Mouse (Mus musculus) midbrain, embryonic 13.5 days (tissue): Measurements from ENCODE around the gene Guk1. TPM values are rescaled to one million over a fixed set of nuclear protein-coding genes. Genes with fewer than 3 reads are reported as not detected.
A peak's percentile ranks its signal among the peaks of the same experiment; 100 is the strongest.

Experiments used
- ATAC-seq: fragments of 200-750 bp; cut with Nextera tagmentation; 2 replicates; pipeline ENCODE4 v1.8.0; 2017; ENCODE audit warnings: mild to moderate bottlenecking, moderate TSS enrichment, moderate library complexity
- H3K27ac ChIP-seq: fragments of 300-500 bp; sonication (generic); 2 replicates; pipeline ENCODE4 v1.5.1; 2015; ENCODE audit warnings: inconsistent platforms, mild to moderate bottlenecking, moderate library complexity
- H3K27me3 ChIP-seq: fragments of 300-500 bp; sonication (generic); 2 replicates; pipeline ENCODE4 v1.6.1; 2015; ENCODE audit warnings: mild to moderate bottlenecking, inconsistent platforms
- H3K36me3 ChIP-seq: fragments of 300-500 bp; sonication (generic); 2 replicates; pipeline ENCODE4 v1.6.1; 2015; ENCODE audit warnings: mild to moderate bottlenecking, inconsistent platforms
- H3K4me1 ChIP-seq: fragments of 300-500 bp; sonication (generic); replicated peaks from 2 replicates; pipeline ENCODE4 v1.6.1; 2015; ENCODE audit warnings: inconsistent platforms
- H3K4me2 ChIP-seq: fragments of 300-500 bp; sonication (generic); replicated peaks from 2 replicates; pipeline ENCODE4 v1.6.1; 2015; ENCODE audit warnings: moderate library complexity, mild to moderate bottlenecking, inconsistent platforms
- H3K4me3 ChIP-seq: fragments of 300-500 bp; sonication (generic); replicated peaks from 2 replicates; pipeline ENCODE4 v1.5.1; 2015; ENCODE audit warnings: mild to moderate bottlenecking, inconsistent platforms
- H3K9ac ChIP-seq: fragments of 300-500 bp; sonication (generic); replicated peaks from 2 replicates; pipeline ENCODE4 v1.6.1; 2015; ENCODE audit warnings: mild to moderate bottlenecking, inconsistent platforms
- H3K9me3 ChIP-seq: fragments of 300-500 bp; sonication (generic); 2 replicates; pipeline ENCODE4 v1.6.1; 2016; ENCODE audit warnings: mild to moderate bottlenecking, inconsistent platforms
- WGBS: fragments of 180-500 bp; shearing (Covaris S2); methylation state at CpG from one replicate; pipeline ENCODE4 v1.1.7; 2015; 5-methylcytosine and 5-hydroxymethylcytosine counted together
- polyA plus RNA-seq: library from polyadenylated mRNA; unstranded; fragments of >200 nt; fragmentation: Nextera tagmentation; extraction: Ambion mirVana; gene quantifications from 2 replicates; pipeline ENCODE4 v1.2.1, GENCODE M21; 2015

Gene Guk1
- polyA plus RNA-seq, 1 experiment from 2014 or later, result 159 TPM

DNA sequence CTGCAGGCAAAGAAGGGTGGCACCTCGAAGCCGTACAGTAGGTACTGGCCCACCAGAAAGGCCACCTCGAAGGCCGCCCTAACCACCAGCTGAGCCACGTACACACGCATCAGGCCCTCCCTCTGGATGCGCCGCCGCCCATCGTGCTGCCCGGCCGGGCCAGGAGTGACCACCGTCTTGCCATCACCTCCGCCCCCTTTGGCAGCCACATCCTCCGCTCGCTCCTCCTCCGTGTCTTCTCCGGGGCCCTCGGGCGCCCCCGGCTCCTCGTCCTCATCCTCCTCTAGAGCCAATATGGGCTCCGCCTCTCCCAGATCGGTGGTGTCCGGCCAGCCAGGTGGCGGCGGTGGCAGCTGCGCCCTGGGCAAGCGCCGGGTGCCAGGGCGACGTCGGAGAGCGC lies 15.1 kb downstream of the Guk1 start:
- 10% methylated on average over 34 of the region's 34 CpGs for WGBS
- Histone ChIP-seq H3K4me3 (no peak overlapping the region), H3K36me3 (no peaks in the 10 kb centered on the region), H3K27ac (no peak overlapping the region), H3K4me2 (0 out of 2 replicates have a peak overlapping the region, but pooled peaks have one; percentile 2), H3K4me1 (0 out of 2 replicates have a peak, but pooled peaks cover 4% of the 10 kb centered on the region), H3K9me3 (no peaks in the 10 kb centered on the region), H3K9ac (no peak overlapping the region), H3K27me3 (peaks cover 72% of the 10 kb centered on the region)
- no peak for ATAC-seq

DNA sequence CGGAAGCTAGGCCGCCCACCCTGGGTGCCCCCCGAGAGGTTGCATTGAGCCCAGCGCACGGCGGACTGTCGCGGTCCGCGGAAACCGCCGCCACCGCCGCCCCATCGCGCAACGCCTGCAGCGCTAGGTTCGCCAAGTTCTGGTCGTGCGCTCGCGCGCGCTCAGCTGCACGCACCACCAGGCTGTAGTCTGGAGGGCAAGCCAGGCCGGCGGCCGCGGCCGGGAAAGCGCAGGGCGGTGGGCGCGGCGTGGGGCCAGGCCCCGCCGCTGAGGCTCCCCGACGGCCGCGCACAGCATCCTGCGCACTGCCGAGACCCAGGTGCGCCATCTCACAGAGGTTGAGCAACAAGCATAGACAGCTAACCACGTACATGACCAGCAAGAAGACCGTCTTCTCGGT lies 15.5 kb downstream of the Guk1 start:
- 0 out of 2 replicates have a peak overlapping the region, but pooled peaks have one; percentile 2 for H3K4me2 ChIP-seq
- 4% methylated on average over 46 of the region's 48 CpGs for WGBS
- H3K27me3 ChIP-seq, result peaks cover 70% of the 10 kb centered on the region
- ATAC-seq, result no peak
- H3K9me3 ChIP-seq, result no peaks in the 10 kb centered on the region
- H3K27ac ChIP-seq, result no peak overlapping the region
- 0 out of 2 replicates have a peak, but pooled peaks cover 4% of the 10 kb centered on the region for H3K4me1 ChIP-seq
- H3K9ac ChIP-seq, result no peak overlapping the region
- no peak overlapping the region; the same call in 1 of the 2 replicates for H3K4me3 ChIP-seq
- no peaks in the 10 kb centered on the region for H3K36me3 ChIP-seq

DNA sequence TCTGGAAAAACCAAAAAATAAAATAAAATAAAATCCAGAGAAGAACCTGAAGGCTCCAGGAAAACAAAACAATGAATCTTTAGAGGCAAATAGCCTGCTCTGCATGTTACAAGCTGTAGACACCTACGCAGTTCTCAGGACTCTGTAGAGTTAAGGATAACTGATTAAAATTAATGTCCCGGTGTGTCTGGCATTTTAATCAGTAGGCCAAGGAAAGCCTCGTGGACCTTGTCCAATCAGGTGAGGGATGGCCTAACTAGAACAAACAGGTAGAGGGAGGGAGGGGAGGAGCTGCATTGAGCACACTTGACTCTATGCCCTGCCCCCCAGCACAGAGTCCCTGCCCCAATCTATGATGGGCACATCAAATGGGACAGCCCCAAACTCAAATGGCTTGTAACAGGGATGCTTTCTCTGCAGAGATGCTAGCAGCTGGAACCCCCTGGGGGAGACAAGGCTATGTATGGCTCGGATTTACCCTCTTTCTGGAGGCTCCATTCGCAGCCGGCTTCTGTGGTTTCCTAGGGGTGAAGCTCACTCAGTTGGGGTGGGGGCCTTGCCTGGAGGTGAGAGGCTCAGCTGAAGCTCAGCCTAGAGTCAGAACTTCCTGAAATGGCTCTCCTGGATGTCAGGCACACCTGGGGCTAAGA lies 17.7 kb downstream of the Guk1 start:
- 52% methylated on average over 6 of the region's 6 CpGs for WGBS
- no peaks in the 10 kb centered on the region for H3K9me3 ChIP-seq
- no peak overlapping the region for H3K27ac ChIP-seq
- H3K4me2 ChIP-seq, result no peak overlapping the region
- H3K4me3 ChIP-seq, result no peak overlapping the region
- ATAC-seq, result no peak
- H3K36me3 ChIP-seq, result no peaks in the 10 kb centered on the region
- no peak overlapping the region for H3K9ac ChIP-seq
- H3K4me1 ChIP-seq, result 0 out of 2 replicates have a peak, but pooled peaks cover 4% of the 10 kb centered on the region
- peaks cover 66% of the 10 kb centered on the region for H3K27me3 ChIP-seq

DNA sequence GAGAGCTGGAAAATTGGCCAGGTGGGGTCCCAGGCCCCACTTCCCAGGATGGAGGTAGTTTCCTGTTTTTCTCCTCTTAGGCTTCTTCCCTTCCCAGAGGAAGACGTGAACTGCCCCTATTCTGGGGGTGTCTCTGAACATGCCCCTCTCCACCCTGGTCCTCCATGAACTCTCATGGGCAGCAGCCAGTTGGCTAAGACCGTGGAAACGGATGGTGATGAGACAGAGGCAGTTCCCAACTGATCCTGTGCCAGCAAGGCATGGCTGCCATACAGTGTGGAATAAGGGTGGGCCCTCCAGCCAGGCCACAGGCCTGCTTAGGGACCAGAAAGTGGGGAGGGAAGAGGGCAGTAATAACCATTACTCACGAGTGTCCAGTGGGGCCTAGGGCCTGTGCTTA lies 21.5 kb downstream of the Guk1 start:
- Histone ChIP-seq H3K9ac (no peak overlapping the region), H3K4me3 (no peak overlapping the region), H3K27me3 (peaks cover 28% of the 10 kb centered on the region), H3K4me1 (no peaks in the 10 kb centered on the region), H3K27ac (no peak overlapping the region), H3K4me2 (no peak overlapping the region), H3K9me3 (no peaks in the 10 kb centered on the region), H3K36me3 (no peaks in the 10 kb centered on the region)
- no peak for ATAC-seq
- WGBS, result 78% methylated on average over 4 of the region's 4 CpGs

DNA sequence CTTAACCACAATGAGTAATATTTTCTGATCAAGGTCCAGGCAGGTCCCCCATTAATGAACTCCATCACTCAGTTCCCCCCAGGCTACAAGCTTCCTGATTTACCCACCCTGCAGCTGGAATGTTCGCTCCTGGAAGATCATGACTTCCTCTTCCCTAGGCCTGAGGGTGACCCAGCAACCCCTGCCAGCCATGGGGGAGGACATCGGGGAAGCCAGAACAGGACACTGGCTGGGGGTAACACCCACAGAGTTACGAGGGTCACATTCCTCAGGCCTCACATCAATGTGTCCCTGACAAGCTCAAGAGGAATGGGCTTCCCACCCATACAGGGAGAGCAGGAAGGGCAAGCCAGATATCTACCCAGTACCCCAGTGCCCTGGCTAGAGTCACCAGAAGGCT lies 22.2 kb downstream of the Guk1 start:
- Histone ChIP-seq H3K36me3 (no peaks in the 10 kb centered on the region), H3K27me3 (peaks cover 21% of the 10 kb centered on the region), H3K4me3 (no peak overlapping the region), H3K4me2 (no peak overlapping the region), H3K9me3 (no peaks in the 10 kb centered on the region), H3K9ac (no peak overlapping the region), H3K4me1 (no peaks in the 10 kb centered on the region), H3K27ac (no peak overlapping the region)
- WGBS, result 82% methylated on average over 3 of the region's 3 CpGs
- ATAC-seq, result no peak

DNA sequence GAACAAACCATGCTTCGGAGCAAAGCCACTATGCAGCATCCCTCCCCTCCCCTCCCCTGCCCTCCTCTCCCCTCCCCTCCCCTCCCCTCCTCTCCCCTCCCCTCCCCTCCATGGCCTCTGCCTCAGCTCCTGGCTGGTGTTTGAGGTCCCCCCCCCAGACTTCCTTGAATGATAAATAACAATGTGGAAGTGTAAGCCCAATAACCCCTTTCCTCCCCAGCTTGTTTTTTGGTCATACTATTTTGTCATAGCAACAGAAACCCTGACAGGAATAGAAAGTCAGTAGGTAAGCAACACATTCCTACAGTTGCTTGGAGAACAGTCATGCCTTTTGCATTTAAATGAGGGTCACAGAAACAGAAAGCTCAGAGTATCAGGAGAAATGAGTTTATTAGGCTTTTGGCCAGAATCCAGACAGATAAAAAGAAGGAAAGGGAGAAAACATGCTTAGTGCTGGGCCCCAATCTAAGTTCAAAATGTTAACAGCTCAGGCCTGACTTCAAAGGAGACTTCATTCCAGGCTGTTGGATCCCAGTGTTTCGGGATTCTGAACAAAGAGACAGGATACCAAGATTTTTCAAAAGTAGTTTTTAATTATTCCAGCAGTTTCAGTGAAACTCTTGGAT lies 26.3 kb downstream of the Guk1 start:
- no peak for ATAC-seq
- Histone ChIP-seq H3K4me2 (no peak overlapping the region), H3K9ac (no peak overlapping the region), H3K9me3 (no peaks in the 10 kb centered on the region), H3K27ac (no peak overlapping the region), H3K4me1 (peaks cover 21% of the 10 kb centered on the region), H3K4me3 (no peak overlapping the region), H3K36me3 (no peaks in the 10 kb centered on the region), H3K27me3 (no peaks in the 10 kb centered on the region)
- 50% methylated on average over 2 of the region's 2 CpGs for WGBS

DNA sequence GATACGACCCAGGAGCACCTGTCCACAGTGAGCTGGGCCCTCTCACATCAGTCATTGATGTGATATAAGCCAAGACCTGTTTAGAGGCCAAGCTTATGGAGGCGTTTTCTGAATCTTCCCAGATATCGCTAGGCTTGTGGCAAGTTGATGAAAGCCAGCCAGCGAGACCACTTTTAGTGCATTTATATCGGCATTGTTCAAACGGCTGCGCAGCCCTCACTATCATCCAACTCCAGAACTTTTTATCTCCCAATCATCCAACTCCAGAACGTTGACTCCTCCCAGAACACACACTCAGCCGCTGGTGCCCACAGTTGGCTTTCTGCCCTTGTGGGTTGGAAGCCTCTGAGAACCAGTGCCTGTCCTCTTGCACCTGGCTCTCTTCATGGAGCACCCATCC lies 27.6 kb downstream of the Guk1 start:
- no peaks in the 10 kb centered on the region for H3K27me3 ChIP-seq
- no peaks in the 10 kb centered on the region for H3K9me3 ChIP-seq
- no peak for ATAC-seq
- peak overlapping the region; percentile 57; the same call in 1 of the 2 replicates for H3K4me3 ChIP-seq
- no peak overlapping the region for H3K27ac ChIP-seq
- 86% methylated on average over 9 of the region's 9 CpGs for WGBS
- H3K9ac ChIP-seq, result no peak overlapping the region
- H3K4me2 ChIP-seq, result peak overlapping the region; percentile 69
- peaks cover 21% of the 10 kb centered on the region for H3K4me1 ChIP-seq
- no peaks in the 10 kb centered on the region for H3K36me3 ChIP-seq

DNA sequence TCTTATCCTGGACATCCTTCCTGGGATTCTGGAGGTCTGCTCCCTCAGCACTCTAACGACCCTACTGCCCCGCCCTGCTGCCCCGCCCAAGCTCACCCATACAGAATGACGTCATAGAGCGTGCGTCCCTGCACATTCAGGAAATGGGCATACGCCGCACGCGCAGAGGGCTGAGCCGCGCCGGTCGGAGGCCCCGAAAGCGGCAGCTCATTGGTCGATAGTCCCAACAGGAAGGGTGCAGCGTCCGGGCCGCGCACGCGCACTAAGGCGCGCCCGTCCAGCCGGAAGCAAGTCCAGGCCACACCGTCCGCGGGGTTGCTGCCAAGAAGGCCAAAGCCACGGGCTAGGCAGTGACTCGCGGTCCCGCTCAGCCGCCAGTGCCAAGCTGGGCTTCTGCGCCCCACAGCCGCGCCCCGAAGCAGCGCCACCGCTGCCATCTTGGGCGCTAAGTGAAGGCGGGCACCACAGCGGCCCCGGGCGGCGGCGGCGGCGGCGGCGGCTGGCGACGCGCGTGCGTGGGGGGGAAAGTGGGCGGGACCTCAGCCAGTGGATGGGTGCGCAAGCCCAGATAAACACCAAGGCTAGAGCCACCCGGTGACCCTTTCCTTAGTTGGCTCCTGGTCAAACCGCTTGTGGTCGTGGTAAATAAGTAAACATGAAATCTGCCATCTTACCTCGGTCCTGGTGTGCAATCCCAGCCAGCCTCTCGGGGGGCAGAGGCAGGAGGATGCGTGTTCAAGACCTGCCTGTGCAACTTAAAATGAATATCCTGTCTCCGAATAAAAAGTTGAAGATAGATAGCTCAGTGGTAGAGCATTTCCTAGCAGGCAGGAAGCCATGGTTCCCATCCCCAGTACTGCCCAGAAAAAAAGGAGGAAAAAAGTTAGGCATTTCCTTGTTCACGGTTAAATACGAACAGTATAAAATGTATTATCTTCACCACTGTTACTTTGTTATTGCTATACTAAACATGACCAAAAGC lies 28.5 kb downstream of the Guk1 start, which contains the start of gene Iba57:
TSS of gene Iba57 (minus strand) at position 485 of the 982 bp plus-strand sequence.
- peaks cover 5% of the 10 kb centered on the region for H3K36me3 ChIP-seq
- peaks cover 21% of the 10 kb centered on the region for H3K4me1 ChIP-seq
- peak; percentile 99 for ATAC-seq
- H3K4me3 ChIP-seq, result peak within 1 kb of the TSS; percentile 57
- H3K9ac ChIP-seq, result peak within 1 kb of the TSS; percentile 79
- H3K27ac ChIP-seq, result peak within 1 kb of the TSS; percentile 98
- 3% methylated on average over 67 of the region's 68 CpGs for WGBS
- H3K27me3 ChIP-seq, result no peaks in the 10 kb centered on the region
- no peaks in the 10 kb centered on the region for H3K9me3 ChIP-seq
- H3K4me2 ChIP-seq, result peak within 1 kb of the TSS; percentile 69

DNA sequence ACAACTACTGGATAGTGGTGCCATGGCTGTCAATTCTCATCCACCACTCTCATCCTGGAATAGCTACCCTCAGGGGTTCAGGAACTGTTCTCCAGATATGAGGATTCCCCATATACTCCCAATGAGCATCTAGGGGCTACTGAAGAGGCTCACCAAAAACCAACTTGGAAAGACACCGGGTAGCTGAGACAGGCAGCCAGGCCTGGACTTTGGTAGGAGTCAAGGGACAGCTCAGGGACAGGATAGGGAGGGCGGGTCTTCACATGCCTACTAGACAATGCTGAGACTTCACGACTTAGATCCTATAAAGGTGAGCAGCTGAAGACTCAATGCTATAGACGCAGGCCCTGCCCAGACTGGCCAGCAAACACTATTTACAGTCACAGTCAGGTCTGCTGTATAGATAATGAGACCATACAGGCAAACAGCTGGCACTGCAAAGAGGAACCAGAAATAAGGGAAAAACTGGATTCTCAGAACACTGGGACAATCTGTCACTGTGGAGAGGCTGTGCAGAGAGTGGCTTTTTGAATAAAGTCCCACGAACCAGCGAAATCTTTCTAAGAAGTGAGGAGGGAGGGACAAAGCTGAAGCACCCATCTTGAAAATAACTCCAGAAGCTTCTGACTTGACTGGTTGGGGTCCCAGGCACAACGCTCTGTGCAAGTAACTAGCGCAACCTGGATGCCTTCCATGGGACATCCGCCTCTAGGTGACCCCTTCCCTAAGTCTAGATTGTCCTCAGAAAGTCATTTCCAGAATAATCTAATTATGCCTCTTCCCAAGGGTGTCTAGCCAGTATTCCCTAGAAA lies 29.4 kb downstream of the Guk1 start:
- no peak for ATAC-seq
- peak overlapping the region; percentile 57 for H3K4me3 ChIP-seq
- peak overlapping the region; percentile 69 for H3K4me2 ChIP-seq
- 58% methylated on average over 9 of the region's 9 CpGs for WGBS
- H3K27me3 ChIP-seq, result no peaks in the 10 kb centered on the region
- peaks cover 14% of the 10 kb centered on the region for H3K36me3 ChIP-seq
- H3K9me3 ChIP-seq, result no peaks in the 10 kb centered on the region
- peak overlapping the region; percentile 79; the same call in 1 of the 2 replicates for H3K9ac ChIP-seq
- peaks cover 21% of the 10 kb centered on the region for H3K4me1 ChIP-seq
- H3K27ac ChIP-seq, result peak overlapping the region; percentile 98

DNA sequence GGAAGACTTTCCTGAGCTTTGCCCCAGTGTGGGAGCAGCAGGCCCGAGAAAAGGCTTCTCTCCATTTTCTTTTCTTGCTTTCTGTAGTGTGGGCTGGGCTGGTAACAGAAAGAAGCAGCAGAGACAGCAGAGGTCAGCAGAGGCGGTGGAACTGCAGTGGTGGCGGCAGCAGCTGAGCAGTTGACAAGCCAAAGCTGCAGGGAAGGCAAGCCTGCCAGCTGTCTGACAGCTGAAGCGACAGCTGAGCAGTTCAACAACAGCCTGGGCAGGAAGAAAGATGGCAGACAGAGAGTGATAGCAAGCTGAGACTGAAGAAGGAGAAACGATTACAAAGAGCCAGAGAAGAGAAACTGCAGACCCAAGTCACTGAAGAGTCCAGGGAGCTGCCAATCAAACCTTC lies 30.6 kb downstream of the Guk1 start:
- Histone ChIP-seq H3K4me3 (no peak overlapping the region), H3K4me1 (peaks cover 21% of the 10 kb centered on the region), H3K27me3 (no peaks in the 10 kb centered on the region), H3K4me2 (no peak overlapping the region), H3K9ac (0 out of 2 replicates have a peak overlapping the region, but pooled peaks have one; percentile 28), H3K36me3 (peaks cover 26% of the 10 kb centered on the region), H3K9me3 (no peaks in the 10 kb centered on the region), H3K27ac (no peak overlapping the region)
- no peak for ATAC-seq
- WGBS, result 79% methylated on average over 5 of the region's 5 CpGs

DNA sequence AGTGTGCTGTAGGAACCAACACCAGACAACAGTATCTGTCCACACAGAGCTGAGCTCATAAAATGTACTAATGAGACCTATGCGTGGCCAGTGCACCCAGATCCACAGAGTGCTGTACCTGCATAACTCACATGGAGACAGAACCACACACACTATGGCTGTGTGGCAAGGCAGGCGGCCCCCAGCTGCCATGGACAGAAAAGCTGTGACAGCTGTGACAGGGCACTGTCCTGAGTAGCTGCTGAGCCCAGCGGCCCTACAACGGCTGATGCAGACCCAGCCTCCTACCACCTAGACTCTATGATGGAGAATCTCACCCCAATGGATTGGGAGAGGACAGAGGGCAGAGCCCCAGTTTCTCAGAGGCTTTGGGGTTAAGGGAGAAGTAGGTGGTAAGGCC lies 32.5 kb downstream of the Guk1 start:
- no peak overlapping the region for H3K9ac ChIP-seq
- no peak overlapping the region for H3K27ac ChIP-seq
- no peak for ATAC-seq
- H3K27me3 ChIP-seq, result no peaks in the 10 kb centered on the region
- peaks cover 38% of the 10 kb centered on the region for H3K36me3 ChIP-seq
- peaks cover 21% of the 10 kb centered on the region for H3K4me1 ChIP-seq
- no peak overlapping the region for H3K4me2 ChIP-seq
- no peak overlapping the region for H3K4me3 ChIP-seq
- WGBS, result 89% methylated on average over 4 of the region's 4 CpGs
- H3K9me3 ChIP-seq, result no peaks in the 10 kb centered on the region
